Mouse (Mus musculus): ENCODE measurements around the gene Xpa.

GRCm38 (mm10) chr4:46202562-46203126 is 6.5 kb upstream of the Xpa start:
- no peak for TF ChIP-seq CTCF (IDR thresholded peaks at IDR 0.05)
- no peak for TF ChIP-seq EP300 (IDR thresholded peaks at IDR 0.05)

Measured in lung, postnatal 0 days (tissue).